Mouse (Mus musculus) hindlimb bud, embryonic 11.5 days (tissue): ENCODE data around the gene Platr25.
"Not testable (repeated sequence)": the region's sequence is repeated elsewhere in the genome, so short reads cannot be mapped to it uniquely, and the experiment has no call there.

Source experiments
- DNase-seq: peaks from one replicate; pipeline ENCODE4 v3.0.0-alpha.2; 2012; ENCODE audit warnings: low read depth, low spot score; ENCODE audit errors: extremely low spot score

Gene Platr25

DNA sequence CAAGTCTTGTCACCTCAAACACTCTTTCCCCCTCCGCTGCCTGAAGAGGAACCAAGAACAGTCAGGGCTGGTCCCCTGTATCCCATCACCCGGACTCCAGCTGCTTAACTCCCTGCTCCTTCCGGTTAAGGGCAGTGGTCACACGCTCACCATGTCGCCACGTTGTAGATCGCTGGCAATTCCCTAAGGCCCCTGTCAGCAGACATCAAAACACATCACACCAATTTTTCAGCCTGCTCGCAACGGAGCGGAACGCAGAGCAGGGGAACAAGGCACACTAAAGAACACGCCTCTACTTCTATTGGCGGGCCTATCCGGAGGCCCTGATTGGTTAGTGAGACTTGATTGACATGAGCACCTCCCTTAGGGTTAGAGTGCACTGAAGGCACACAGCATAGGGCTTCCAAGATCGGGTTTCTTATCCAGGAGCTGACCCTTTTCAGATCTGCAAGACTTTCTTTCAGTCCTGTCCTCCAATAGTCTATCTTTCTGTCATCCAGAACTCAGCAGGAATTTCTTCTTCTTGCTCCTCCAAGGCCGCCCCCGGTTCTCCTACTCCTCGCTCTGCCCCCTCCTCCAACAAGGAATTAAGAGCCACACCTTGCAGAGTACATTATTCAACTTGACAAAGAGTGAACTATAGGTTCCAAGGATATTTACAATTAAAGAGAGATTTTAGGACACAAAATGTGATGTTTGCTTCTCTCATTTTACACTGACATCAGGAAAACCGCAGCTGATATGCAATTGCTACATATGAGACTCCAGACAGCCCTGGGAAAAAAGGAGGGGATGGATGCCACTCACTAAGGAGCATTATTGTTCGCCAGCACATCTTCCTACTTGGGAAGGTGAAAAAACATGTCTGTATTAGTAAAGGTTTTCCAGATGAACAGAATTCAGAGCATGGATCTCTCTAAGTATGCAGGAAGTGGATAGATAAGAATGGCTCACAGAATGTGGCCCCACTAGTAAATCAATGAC lies at the start of gene Platr25:
Gene Platr25, minus strand, starts transcription at position 278 of the 984 bp plus-strand sequence.
- peak; percentile 31 for DNase-seq

DNA sequence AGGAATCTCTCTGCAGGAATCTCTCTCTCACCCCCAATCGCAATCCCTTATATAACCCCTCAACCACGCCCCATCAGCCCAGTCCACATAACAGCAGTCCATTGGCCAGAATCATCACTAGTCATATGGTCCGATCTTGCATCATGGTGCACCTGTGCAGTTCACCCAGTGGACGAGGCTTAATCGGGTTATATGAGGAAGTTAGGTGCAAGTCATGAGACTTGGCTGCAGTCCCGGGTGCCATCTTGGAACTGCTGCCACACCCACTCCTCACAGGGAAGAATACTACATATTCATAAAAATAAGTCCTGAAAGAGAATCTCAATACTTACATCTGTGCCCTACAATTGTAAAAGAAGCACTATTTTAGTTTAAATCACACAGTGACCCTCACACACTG lies 47.5 kb upstream of the Platr25 start:
- DNase-seq, result not testable (repeated sequence)

- DNase-seq, result not testable (repeated sequence)
These were observed 25.6 kb upstream of the Platr25 start for GRCm38 (mm10) chr13:62786135-62786493.

DNA sequence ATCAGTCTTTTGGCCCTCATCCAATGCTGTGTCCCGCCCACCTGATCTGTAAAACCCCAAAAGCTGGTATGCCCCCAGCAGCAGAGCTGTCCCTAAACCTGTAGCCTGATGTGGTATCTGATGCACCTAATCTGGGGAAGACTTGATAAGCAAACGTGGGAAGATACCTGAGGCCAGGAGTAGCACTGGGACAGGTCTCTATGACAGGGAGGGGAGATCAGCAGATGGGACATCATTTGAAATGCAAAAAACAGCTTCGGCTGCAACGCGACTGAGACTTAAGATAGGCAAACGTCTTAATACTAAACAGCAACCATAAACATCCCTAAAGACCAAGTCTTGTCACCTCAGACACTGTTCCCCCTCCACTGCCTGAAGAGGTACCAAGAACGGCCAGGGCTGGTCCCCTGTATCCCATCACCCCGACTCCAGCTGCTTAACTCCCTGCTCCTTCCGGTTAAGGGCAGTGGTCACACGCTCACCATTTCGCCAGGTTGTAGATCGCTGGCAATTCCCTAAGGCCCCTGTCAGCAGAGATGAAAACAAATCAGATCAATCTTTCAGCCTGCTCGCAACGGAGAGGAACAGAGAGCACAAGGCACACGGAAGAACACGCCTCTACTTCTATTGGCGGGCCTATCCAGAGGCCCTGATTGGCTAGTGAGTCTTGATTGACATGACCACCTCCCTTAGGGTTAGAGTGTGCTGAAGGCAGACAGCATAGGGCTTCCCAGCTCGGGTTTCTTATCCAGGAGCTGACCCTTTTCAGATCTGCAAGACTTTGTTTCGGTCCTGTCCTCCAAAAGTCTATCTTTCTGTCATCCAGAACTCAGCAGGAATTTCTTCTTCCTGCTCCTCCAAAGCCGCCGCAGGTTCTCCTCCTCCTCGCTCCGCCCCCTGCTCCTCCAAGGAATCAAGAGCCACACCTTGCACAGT lies 25.0 kb upstream of the Platr25 start, which contains the start of gene Gm5141:
Gene Gm5141, minus strand, starts transcription at position 610 of the 936 bp plus-strand sequence.
- peak; percentile 12 for DNase-seq

DNA sequence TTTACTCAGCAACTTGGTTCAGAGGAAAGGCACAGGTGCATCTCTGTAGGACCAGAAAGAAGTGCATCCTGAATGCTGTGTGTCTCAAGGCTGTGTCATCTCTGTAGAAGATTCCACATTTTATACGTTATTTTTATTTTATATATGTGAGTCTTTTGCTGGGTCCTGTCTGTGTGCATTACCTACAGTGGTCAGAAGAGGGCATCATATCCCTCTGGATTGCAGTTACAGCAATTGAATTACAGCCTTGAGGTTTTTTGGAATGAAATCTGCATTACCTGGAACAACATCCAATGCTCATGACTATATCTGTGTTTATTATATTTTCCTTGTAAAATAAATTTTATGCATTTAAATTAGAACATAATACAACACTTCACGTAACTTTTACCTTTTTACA lies 3.3 kb upstream of the Platr25 start:
- not testable (repeated sequence) for DNase-seq

DNA sequence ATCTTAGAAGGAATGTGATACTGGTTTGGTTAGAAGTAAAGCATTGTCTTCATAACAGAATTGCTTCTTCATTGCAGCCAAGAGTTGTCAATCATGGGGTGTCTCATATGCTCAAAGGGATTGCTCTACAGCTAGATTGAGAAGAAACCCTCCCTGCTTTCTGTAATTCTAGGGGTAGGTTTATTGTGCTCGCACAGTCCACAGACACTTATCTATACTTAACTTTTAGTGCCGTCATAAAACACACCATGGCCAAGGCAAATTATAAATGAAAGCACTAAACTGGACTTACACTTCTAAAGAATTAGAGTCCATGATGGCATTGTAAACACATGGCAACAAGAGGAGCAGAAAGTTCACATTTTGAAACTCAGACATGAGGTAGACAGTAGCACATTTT lies 27.2 kb downstream of the Platr25 start:
- no peak for DNase-seq

- not testable (repeated sequence) for DNase-seq
These were observed 47.9 kb downstream of the Platr25 start for GRCm38 (mm10) chr13:62712611-62713010.

- not testable (repeated sequence) for DNase-seq
These were observed 75.2 kb downstream of the Platr25 start for GRCm38 (mm10) chr13:62685287-62685648.

GRCm38 (mm10) chr13:62684608-62685286 lies 75.8 kb downstream of the Platr25 start:
- peak; percentile 31 for DNase-seq

- DNase-seq, result no peak
These were observed 107.2 kb downstream of the Platr25 start for GRCm38 (mm10) chr13:62653369-62653743.

GRCm38 (mm10) chr13:62652681-62653368 lies 107.7 kb downstream of the Platr25 start:
- DNase-seq, result peak; percentile 56

DNA sequence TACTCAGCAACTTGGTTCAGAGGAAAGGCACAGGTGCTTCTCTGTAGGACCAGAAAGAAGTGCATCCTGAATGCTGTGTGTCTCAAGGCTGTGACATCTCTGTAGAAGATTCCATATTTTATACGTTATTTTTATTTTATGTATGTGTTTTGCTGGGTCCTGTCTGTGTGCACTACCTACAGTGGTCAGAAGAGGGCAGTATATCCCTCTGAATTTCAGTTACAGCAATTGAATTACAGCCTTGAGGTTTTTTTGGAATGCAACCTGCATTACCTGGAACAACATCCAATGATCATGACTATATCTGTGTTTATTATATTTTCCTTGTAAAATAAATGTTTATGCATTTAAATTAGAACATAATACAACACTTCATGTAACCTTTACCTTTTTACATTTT lies 133.4 kb downstream of the Platr25 start:
- DNase-seq, result peak; percentile 53

DNA sequence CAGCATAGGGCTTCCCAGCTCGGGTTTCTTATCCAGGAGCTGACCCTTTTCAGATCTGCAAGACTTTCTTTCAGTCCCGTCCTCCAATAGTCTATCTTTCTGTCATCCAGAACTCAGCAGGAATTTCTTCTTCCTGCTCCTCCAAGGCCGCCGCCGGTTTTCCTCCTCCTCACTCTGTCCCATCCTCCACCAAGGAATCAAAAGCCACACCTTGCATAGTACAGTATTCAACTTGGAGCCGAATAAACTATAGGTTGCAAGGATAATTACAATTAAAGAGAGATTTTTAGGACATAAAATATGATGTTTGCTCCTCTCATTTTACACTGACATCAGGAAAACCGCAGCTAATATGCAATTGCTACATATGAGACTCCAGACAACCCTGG lies 136.2 kb downstream of the Platr25 start:
- DNase-seq, result not testable (repeated sequence)

GRCm38 (mm10) chr13:62623577-62624276 lies 136.8 kb downstream of the Platr25 start, which contains the start of gene 6720489N17Rik:
Gene 6720489N17Rik (minus strand): TSS chr13:62624182.
- peak; percentile 39 for DNase-seq
